16 mouse cellular contexts compared by ENCODE assay signal in the genomic region with DNA sequence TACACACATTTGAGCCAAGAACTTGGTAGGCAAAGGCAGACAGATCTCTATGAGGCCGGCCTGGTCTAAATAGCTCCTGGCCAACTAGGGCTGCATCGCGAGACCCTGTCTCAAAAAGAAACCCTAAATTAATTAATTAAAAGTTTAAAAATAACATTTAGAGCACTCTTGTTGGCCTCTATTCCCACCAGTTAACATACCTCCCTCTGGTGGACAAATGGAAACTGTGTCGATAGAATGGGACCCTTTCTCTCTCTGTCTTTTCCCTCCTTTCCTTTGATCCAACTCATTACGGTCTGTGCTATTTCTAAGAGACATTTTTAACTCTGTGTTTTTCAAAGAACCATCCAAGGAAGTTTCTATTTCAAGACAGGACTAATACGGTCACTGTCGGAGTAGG. TPM values are rescaled to one million over a fixed set of nuclear protein-coding genes. Genes with fewer than 3 reads are reported as not detected.
DNase-seq lines count a peak whose midpoint lies in the region; ATAC-seq and TF ChIP-seq lines count a peak whose summit lies in the region.
"Had no signal": no experiment of that assay in that cellular context is flagged by ENCODE, and none has a peak within 500 bp of the region (broad histone marks: within the 10 kb centered on the region; RNA-seq: fewer than 3 reads in every experiment).

No protein-coding gene starts in this region.

- no peak overlapping the region for H3K4me3 ChIP-seq in left cerebral cortex, adult 2 months
- no peak overlapping the region for H3K4me3 ChIP-seq in G1E (ENCODE audit: low read depth, low read length)
- H3K4me3 ChIP-seq in midbrain, embryonic 10.5 days = no peak overlapping the region
- H3K4me3 ChIP-seq: forebrain, embryonic 15.5 days; limb, embryonic 13.5 days; stomach, embryonic 15.5 days had no signal

- peak; percentile 52 for TF ChIP-seq CTCF in left cerebral cortex, adult 2 months (IDR thresholded peaks at IDR 0.05)
- TF ChIP-seq CTCF in G1E (IDR thresholded peaks at IDR 0.05; ENCODE audit: low read depth, low read length) = 0 out of 2 replicates have a peak, but pooled peaks have one; percentile 20

- no peak for ATAC-seq in CD4-positive, CD25-positive, alpha-beta regulatory T cell, adult 4 months
- ATAC-seq in G1E (ENCODE audit: extremely low read depth, insufficient number of reproducible peaks, low FRiP score, poor library complexity, severe bottlenecking) = no peak
- no peak for ATAC-seq in megakaryocyte, adult 5-6 weeks (ENCODE audit: poor library complexity, severe bottlenecking)
- ATAC-seq: forebrain, embryonic 15.5 days had no signal

- intact Hi-C loops in left cerebral cortex, adult 2 months (cut with DNase I) = loop anchor here (5.0 kb wide), 1 partner anchor 323 kb away; no protein-coding TSS in a partner anchor
- intact Hi-C loops in left cerebral cortex, postnatal 10 days (cut with DNase I) = no loop called here

- peak; percentile 17 for DNase-seq in CD4-positive, CD25-positive, alpha-beta regulatory T cell, adult 2 months (ENCODE audit: low read depth, low spot score)
- no peak for DNase-seq in left cerebral cortex, adult 2 months (ENCODE audit: extremely low spot score in 1 of 2, low spot score in 2 of 2)
- no peak for DNase-seq in left cerebral cortex, postnatal 10 days (ENCODE audit: extremely low spot score in 1 of 2, low spot score in 2 of 2)
- peak; percentile 27 for DNase-seq in G1E (ENCODE audit: low spot score)
- DNase-seq in induced T-regulatory cell, adult 2 months (ENCODE audit: low read depth) = peak; percentile 39
- no peak for DNase-seq in midbrain, embryonic 10.5 days (ENCODE audit: low spot score)
- DNase-seq: cerebellum, adult 18-20 months; gastrocnemius, postnatal 10 days; kidney, adult 18-20 months; lung, postnatal 10 days; right cerebral cortex, postnatal 4 days had no signal

- no peak overlapping the region for H3K27ac ChIP-seq in left cerebral cortex, adult 2 months
- H3K27ac ChIP-seq in midbrain, embryonic 10.5 days (replicated peaks) = no peak overlapping the region
- H3K27ac ChIP-seq: forebrain, embryonic 15.5 days; limb, embryonic 13.5 days; stomach, embryonic 15.5 days had no signal

- H3K36me3 ChIP-seq in G1E (replicated peaks) = peaks cover 14% of the 10 kb centered on the region
- peaks cover 9% of the 10 kb centered on the region for H3K36me3 ChIP-seq in midbrain, embryonic 10.5 days
- H3K36me3 ChIP-seq: forebrain, embryonic 15.5 days; stomach, embryonic 15.5 days had no signal

- WGBS in midbrain, embryonic 10.5 days = 67% methylated on average over 7 of the region's 7 CpGs

- H3K4me1 ChIP-seq in G1E (ENCODE audit: insufficient read depth, low read depth, low read length) = peaks cover 40% of the 10 kb centered on the region
- peaks cover 24% of the 10 kb centered on the region for H3K4me1 ChIP-seq in midbrain, embryonic 10.5 days
- H3K4me1 ChIP-seq: stomach, embryonic 15.5 days had no signal

- H3K27me3 ChIP-seq in G1E (ENCODE audit: insufficient read depth, low read length) = no peaks in the 10 kb centered on the region
- H3K27me3 ChIP-seq in midbrain, embryonic 10.5 days (ENCODE audit: low read depth, poor library complexity, severe bottlenecking) = peaks cover 9% of the 10 kb centered on the region
- H3K27me3 ChIP-seq: stomach, embryonic 15.5 days had no signal

- H3K9me3 ChIP-seq in G1E (replicated peaks) = no peaks in the 10 kb centered on the region
- H3K9me3 ChIP-seq in midbrain, embryonic 10.5 days (replicated peaks) = no peaks in the 10 kb centered on the region
- H3K9me3 ChIP-seq: forebrain, embryonic 15.5 days; limb, embryonic 13.5 days; stomach, embryonic 15.5 days had no signal

RNA-seq across cellular contexts. Expression of gene Ube2t, which starts 1.7 kb away (rescaled TPM):
- 1 to 10 TPM; 5.6 to 6.3 TPM for polyA plus RNA-seq in CD4-positive, CD25-positive, alpha-beta regulatory T cell, adult 4 months (2017; shearing (Covaris generic))
- total RNA-seq in left cerebral cortex, adult 2 months (2021) = 1 to 10 TPM; 1.5 to 2.0 TPM
- total RNA-seq in left cerebral cortex, postnatal 10 days (2021) = 1 to 10 TPM; 2.9 to 3.7 TPM
- total RNA-seq in G1E (2014; fragmentation: Nextera tagmentation) (54.3 and 60.7 TPM in 2 replicates), G1E (2017) (65.9 and 72.6 TPM in 2 replicates)
- 12.1 and 14.1 TPM in 2 replicates for polyA plus RNA-seq in G1E (2012)
- total RNA-seq in megakaryocyte, adult 5-6 weeks (2015) = 49.0 and 58.0 TPM in 2 replicates
- total RNA-seq in megakaryocyte, adult 5-6 weeks (2017) = 15.6 and 16.3 TPM in 2 replicates
- polyA plus RNA-seq in midbrain, embryonic 10.5 days (2016; fragmentation: Nextera tagmentation; extraction: Ambion mirVana) = 54.2 and 61.5 TPM in 2 replicates

RNA-seq across cellular contexts. Expression of gene Ppp1r12b, which starts 4.9 kb away (rescaled TPM):
- 1 to 10 TPM; 7.7 to 7.9 TPM for polyA plus RNA-seq in CD4-positive, CD25-positive, alpha-beta regulatory T cell, adult 4 months (2017; shearing (Covaris generic))
- total RNA-seq in left cerebral cortex, adult 2 months (2021) = 10 to 100 TPM; 80.2 to 82.0 TPM
- 10 to 100 TPM; 75.4 to 78.5 TPM for total RNA-seq in left cerebral cortex, postnatal 10 days (2021)
- total RNA-seq in G1E (2014; fragmentation: Nextera tagmentation) (12.6 and 15.7 TPM in 2 replicates), G1E (2017) (8.0 and 8.2 TPM in 2 replicates)
- polyA plus RNA-seq in G1E (2012) = 1.2 and 1.7 TPM in 2 replicates
- total RNA-seq in megakaryocyte, adult 5-6 weeks (2015) = 3.7 and 5.0 TPM in 2 replicates
- 4.4 and 4.6 TPM in 2 replicates for total RNA-seq in megakaryocyte, adult 5-6 weeks (2017)
- polyA plus RNA-seq in midbrain, embryonic 10.5 days (2016; fragmentation: Nextera tagmentation; extraction: Ambion mirVana) = 5.7 and 6.8 TPM in 2 replicates

Comparison
In these comparisons a context has a peak if more than half of its experiments do, and no peak if none do; other contexts are left out.
1. DNase-seq: peak in CD4-positive, CD25-positive, alpha-beta regulatory T cell, adult 2 months (single experiment), G1E (single experiment) and induced T-regulatory cell, adult 2 months (single experiment); none in left cerebral cortex, adult 2 months (0 of 2), left cerebral cortex, postnatal 10 days (0 of 2) and midbrain, embryonic 10.5 days (single experiment).
2. RNA of gene Ppp1r12b, which starts 4.9 kb away (total RNA-seq): 80.2 to 82.0 TPM in left cerebral cortex, adult 2 months and 75.4 to 78.5 TPM in left cerebral cortex, postnatal 10 days; 8.0 to 15.7 TPM in G1E and 3.7 to 5.0 TPM in megakaryocyte, adult 5-6 weeks; every median in the first group is over 4 times any median in the second.